Mouse (Mus musculus): ENCODE results near the gene Gpr146.

Gpr146 gene

GRCm38 (mm10) chr5:139433842-139434568, 56.5 kb downstream of the Gpr146 start:
- no peak for DNase-seq

DNA sequence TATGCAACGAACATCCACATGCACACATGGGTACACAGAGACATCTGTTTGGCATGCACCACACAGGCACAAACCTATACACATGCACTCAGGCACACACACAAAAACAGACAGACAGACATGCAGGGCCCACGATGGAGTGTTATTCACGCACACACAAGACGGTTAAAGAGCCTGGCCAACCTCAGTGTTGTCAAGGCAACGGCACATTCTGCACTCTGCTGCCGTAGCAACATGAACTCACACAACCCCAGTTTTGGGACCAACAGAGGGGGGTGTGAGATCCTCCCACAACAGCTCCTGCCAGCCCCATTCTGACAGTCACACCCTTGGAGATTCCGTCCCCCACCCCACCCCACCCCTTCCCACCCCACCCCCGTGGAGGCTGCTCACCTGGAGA, 57.4 kb downstream of the Gpr146 start:
- no peak for DNase-seq

- DNase-seq, result no peak
Measured at GRCm38 (mm10) chr5:139437769-139438168, 60.3 kb downstream of the Gpr146 start.

DNA sequence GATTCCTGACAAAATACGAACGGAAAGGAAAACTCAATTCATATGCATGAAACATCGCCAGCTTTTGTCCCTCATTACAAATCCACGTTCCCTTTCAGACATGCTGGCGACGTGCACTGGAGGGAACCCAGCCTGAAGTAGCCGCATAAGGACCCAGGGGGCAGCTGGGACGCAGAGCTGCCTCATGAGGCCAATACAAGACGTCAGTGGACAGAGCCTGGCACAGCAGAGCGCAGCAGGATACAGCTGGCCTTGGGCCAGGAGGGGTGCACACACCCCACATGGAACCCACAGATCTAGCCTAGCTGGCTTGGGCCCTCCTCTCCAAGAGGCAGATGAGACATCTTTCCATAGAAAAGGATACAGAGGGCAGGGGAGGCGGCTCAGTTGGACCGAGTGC, 60.9 kb downstream of the Gpr146 start:
- no peak for DNase-seq

- DNase-seq, result no peak
Measured at GRCm38 (mm10) chr5:139440451-139440850, 63.0 kb downstream of the Gpr146 start.

GRCm38 (mm10) chr5:139440926-139441725, 63.6 kb downstream of the Gpr146 start:
- no peak for DNase-seq

DNA sequence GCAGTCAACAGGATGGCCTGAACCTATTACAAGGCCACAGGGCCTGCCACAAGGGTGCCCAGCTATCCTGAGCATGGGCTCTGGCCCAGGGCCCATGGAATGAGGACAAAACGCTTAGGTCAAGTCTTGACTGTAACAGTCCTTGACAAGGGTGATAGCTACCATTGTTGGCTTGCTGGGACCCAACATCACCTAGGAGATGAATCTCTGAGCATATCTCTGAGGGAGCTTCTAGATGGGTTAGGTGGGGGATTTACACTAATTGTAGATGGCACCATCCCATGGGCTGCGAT, 64.2 kb downstream of the Gpr146 start:
- no peak for DNase-seq

- no peak for DNase-seq
Measured at GRCm38 (mm10) chr5:139442428-139442827, 64.9 kb downstream of the Gpr146 start.

- DNase-seq, result no peak
Measured at GRCm38 (mm10) chr5:139442962-139443361, 65.5 kb downstream of the Gpr146 start.

DNA sequence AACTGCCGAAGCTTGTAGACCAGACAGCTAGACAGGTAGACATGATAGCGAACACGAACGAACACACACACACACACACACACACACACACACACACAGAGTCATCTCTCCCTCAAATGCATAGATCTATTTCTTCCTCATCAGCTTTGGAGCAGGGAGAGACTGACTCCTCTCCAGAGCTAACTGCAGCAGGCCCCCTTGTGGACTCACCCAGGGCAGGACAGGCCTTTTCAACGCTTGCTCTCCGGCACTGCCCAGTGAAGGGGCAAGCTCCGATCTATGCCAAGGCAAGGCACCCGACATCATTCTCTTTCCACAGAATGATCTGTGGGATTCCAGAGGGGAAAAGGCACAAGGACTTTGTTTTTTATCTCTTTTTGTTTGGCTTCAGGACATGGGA, 67.8 kb downstream of the Gpr146 start:
- DNase-seq, result no peak

Data from thymus, postnatal 14 days (tissue).